Mouse (Mus musculus): ENCODE data around the gene Spin1.

The Spin1 gene

GRCm38 (mm10) chr13:51147106-51147505 is 46.4 kb downstream of the Spin1 start:
- DNase-seq: no peak

GRCm38 (mm10) chr13:51152966-51153669 is 52.4 kb downstream of the Spin1 start:
- DNase-seq: no peak

- DNase-seq: no peak
These were observed 53.0 kb downstream of the Spin1 start for GRCm38 (mm10) chr13:51153670-51154030.

GRCm38 (mm10) chr13:51155178-51156013 is 54.7 kb downstream of the Spin1 start:
- no peak for DNase-seq

GRCm38 (mm10) chr13:51156014-51156386 is 55.3 kb downstream of the Spin1 start:
- DNase-seq: no peak

- DNase-seq: no peak
These were observed 56.6 kb downstream of the Spin1 start for GRCm38 (mm10) chr13:51157291-51157690.

- no peak for DNase-seq
These were observed 61.0 kb downstream of the Spin1 start for GRCm38 (mm10) chr13:51161672-51162071.

- no peak for DNase-seq
These were observed 61.6 kb downstream of the Spin1 start for GRCm38 (mm10) chr13:51162246-51162645.

GRCm38 (mm10) chr13:51166711-51167110 is 66.0 kb downstream of the Spin1 start:
- no peak for DNase-seq

- no peak for DNase-seq
These were observed 69.5 kb downstream of the Spin1 start for GRCm38 (mm10) chr13:51170215-51170614.

GRCm38 (mm10) chr13:51170691-51171680 is 70.3 kb downstream of the Spin1 start, which contains the start of gene Nxnl2:
Gene Nxnl2 (plus strand): TSS chr13:51171022.
- peak; percentile 12 to 21 for DNase-seq

- no peak for DNase-seq
These were observed 71.9 kb downstream of the Spin1 start for GRCm38 (mm10) chr13:51172601-51173000.

GRCm38 (mm10) chr13:51178932-51179331 is 78.3 kb downstream of the Spin1 start:
- no peak for DNase-seq

GRCm38 (mm10) chr13:51179362-51179761 is 78.7 kb downstream of the Spin1 start:
- DNase-seq: no peak

GRCm38 (mm10) chr13:51182236-51182635 is 81.6 kb downstream of the Spin1 start:
- DNase-seq: no peak

GRCm38 (mm10) chr13:51184896-51185295 is 84.2 kb downstream of the Spin1 start:
- no peak for DNase-seq

- no peak for DNase-seq
These were observed 89.7 kb downstream of the Spin1 start for GRCm38 (mm10) chr13:51190336-51190735.

GRCm38 (mm10) chr13:51191416-51192140 is 90.9 kb downstream of the Spin1 start:
- DNase-seq: no peak

- no peak for DNase-seq
These were observed 93.2 kb downstream of the Spin1 start for GRCm38 (mm10) chr13:51193893-51194292.

- DNase-seq: no peak
These were observed 97.0 kb downstream of the Spin1 start for GRCm38 (mm10) chr13:51197699-51198098.

GRCm38 (mm10) chr13:51198186-51198585 is 97.5 kb downstream of the Spin1 start:
- DNase-seq: no peak
